Mouse (Mus musculus) forebrain, embryonic 11.5 days (tissue): Measurements from ENCODE around the gene Hist1h3f. TPM values are rescaled to one million over a fixed set of nuclear protein-coding genes. Genes with fewer than 3 reads are reported as not detected.
A peak's percentile ranks its signal among the peaks of the same experiment; 100 is the strongest.
"Not testable (repeated sequence)": the region's sequence is repeated elsewhere in the genome, so short reads cannot be mapped to it uniquely, and the experiment has no call there.

Experiments used
- ATAC-seq: fragments of 200-750 bp; cut with Nextera tagmentation; replicated peaks from 2 replicates; pipeline ENCODE4 v1.8.0; 2017; ENCODE audit warnings: moderate TSS enrichment; ENCODE audit not compliant: low FRiP score
- DNase-seq: peaks from one replicate; pipeline ENCODE4 v3.0.0-alpha.2; 2017; ENCODE audit warnings: low spot score
- H3K27ac ChIP-seq: fragments of 300-500 bp; sonication (generic); 2 replicates; pipeline ENCODE4 v1.5.1; 2014; ENCODE audit warnings: low read depth, low read length
- H3K27me3 ChIP-seq: fragments of 300-500 bp; sonication (generic); 2 replicates; pipeline ENCODE4 v1.6.1; 2014; ENCODE audit warnings: mild to moderate bottlenecking, low read length, mixed read lengths; ENCODE audit not compliant: control insufficient read depth, insufficient read depth
- H3K36me3 ChIP-seq: fragments of 300-500 bp; sonication (generic); 2 replicates; pipeline ENCODE4 v1.6.1; 2014; ENCODE audit warnings: mild to moderate bottlenecking, low read length, moderate library complexity, mixed read lengths; ENCODE audit not compliant: control insufficient read depth, insufficient read depth
- H3K4me1 ChIP-seq: fragments of 300-500 bp; sonication (generic); replicated peaks from 2 replicates; pipeline ENCODE4 v1.6.1; 2014; ENCODE audit warnings: low read length, mixed read lengths; ENCODE audit not compliant: control insufficient read depth, insufficient read depth
- H3K4me2 ChIP-seq: fragments of 300-500 bp; sonication (generic); 2 replicates; pipeline ENCODE4 v1.6.1; 2014; ENCODE audit warnings: low read depth, mild to moderate bottlenecking, low read length, moderate library complexity, mixed read lengths; ENCODE audit not compliant: severe bottlenecking
- H3K4me3 ChIP-seq: fragments of 300-500 bp; sonication (generic); 2 replicates; pipeline ENCODE4 v1.5.1; 2014; ENCODE audit warnings: low read depth, low read length
- H3K9ac ChIP-seq: fragments of 300-500 bp; sonication (generic); 2 replicates; pipeline ENCODE4 v1.6.1; 2014; ENCODE audit warnings: low read length
- H3K9me3 ChIP-seq: fragments of 300-500 bp; sonication (generic); 2 replicates; pipeline ENCODE4 v1.6.1; 2016; ENCODE audit warnings: low read length, mixed read lengths; ENCODE audit not compliant: control insufficient read depth
- WGBS: fragments of 180-500 bp; shearing (Covaris S2); extraction: QIAGEN DNeasy Blood & Tissue Kit; methylation state at CpG from one replicate; pipeline ENCODE4 v1.1.7; 2014; 5-methylcytosine and 5-hydroxymethylcytosine counted together
- polyA plus RNA-seq: library from polyadenylated mRNA; unstranded; fragments of >200 nt; fragmentation: Nextera tagmentation; extraction: Ambion mirVana; gene quantifications from 2 replicates; pipeline ENCODE4 v1.2.1, GENCODE M21; 2014

Gene Hist1h3f
- polyA plus RNA-seq, 1 experiment from 2014 or later: 1.4 TPM

- Histone ChIP-seq H3K4me1 (peaks cover 7% of the 10 kb centered on the region; the same call in 1 of the 2 replicates), H3K9me3 (no peaks in the 10 kb centered on the region), H3K9ac (peak overlapping the region; percentile 72), H3K4me2 (peak overlapping the region; percentile 66), H3K4me3 (peak overlapping the region; percentile 45), H3K36me3 (no peaks in the 10 kb centered on the region), H3K27ac (peak overlapping the region; percentile 96), H3K27me3 (no peaks in the 10 kb centered on the region)
- ATAC-seq (no peak), DNase-seq (no peak)
- 47% methylated on average over 2 of the region's 2 CpGs for WGBS
These were observed 28.6 kb downstream of the Hist1h3f start for GRCm38 (mm10) chr13:23572218-23573033.

DNA sequence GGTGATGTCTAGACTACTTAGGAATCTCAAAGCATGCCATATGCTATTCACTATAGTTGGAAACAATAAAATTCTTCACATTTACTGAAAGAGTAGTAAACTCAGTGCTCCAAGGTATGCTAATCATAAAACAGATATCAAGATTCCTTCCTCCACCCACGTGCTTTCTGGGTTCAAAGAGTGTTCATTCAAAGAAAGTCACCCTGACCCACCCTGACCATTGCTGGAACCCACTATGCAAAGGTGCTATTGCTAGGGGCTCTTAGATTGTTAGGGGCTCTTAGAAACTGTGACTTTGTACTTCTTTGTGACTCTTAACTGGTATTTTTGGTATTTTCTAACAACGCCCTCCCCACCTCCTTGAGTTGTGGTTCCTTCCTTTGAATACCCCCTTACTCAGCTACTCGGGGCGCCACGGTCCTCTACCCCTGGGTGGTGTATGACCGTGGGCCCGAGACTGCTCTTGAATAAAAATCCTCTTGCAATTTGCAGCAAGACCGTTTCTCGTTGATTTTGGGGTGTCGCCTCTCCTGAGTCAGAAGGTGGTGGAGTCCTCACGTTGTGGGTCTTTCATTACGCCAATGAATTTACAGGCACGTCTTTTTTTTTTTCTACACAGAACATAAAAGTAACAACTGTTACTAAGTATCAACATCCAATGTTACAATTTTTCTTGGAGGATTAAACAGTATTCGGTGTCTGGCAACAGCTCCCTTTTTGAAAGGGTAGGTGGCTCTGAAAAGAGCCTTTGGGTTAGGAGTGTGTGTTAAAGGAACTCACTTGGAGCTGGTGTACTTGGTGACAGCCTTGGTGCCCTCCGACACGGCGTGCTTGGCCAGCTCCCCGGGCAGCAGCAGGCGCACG is 29.4 kb downstream of the Hist1h3f start:
- 11% methylated on average over 17 of the region's 20 CpGs for WGBS
- Histone ChIP-seq H3K4me3 (peak overlapping the region; percentile 45), H3K27ac (peak overlapping the region; percentile 96)

GRCm38 (mm10) chr13:23573898-23574524 is 30.2 kb downstream of the Hist1h3f start, which contains the start of the genes Hist1h2bf and Hist1h2ad:
Gene Hist1h2bf (minus strand): TSS chr13:23574196.
Gene Hist1h2ad (plus strand): TSS chr13:23574381.
- DNase-seq: peak; percentile 91
- ATAC-seq: peak; percentile 91
- not testable (repeated sequence) for H3K27me3 ChIP-seq, H3K9me3 ChIP-seq, H3K36me3 ChIP-seq, H3K4me1 ChIP-seq
- Histone ChIP-seq H3K4me3 (peak within 1 kb of the TSS; percentile 45), H3K4me2 (peak within 1 kb of the TSS; percentile 66), H3K9ac (peak within 1 kb of the TSS; percentile 63), H3K27ac (peak within 1 kb of the TSS; percentile 96)
- under 1% methylated on average over 21 of the region's 42 CpGs for WGBS

More for the DNA sequence above, 29.4 kb downstream of the Hist1h3f start:
- H3K4me2 ChIP-seq: peak overlapping the region; percentile 66
- not testable (repeated sequence) for ATAC-seq, H3K27me3 ChIP-seq, H3K9me3 ChIP-seq, H3K36me3 ChIP-seq, H3K4me1 ChIP-seq
- peak overlapping the region; percentile 72 for H3K9ac ChIP-seq
- peak; percentile 62 for DNase-seq

GRCm38 (mm10) chr13:23574546-23575170 is 30.8 kb downstream of the Hist1h3f start:
- DNase-seq, H3K9me3 ChIP-seq, H3K4me1 ChIP-seq, H3K36me3 ChIP-seq, H3K27me3 ChIP-seq: not testable (repeated sequence)
- Histone ChIP-seq H3K4me3 (peak overlapping the region; percentile 45), H3K27ac (peak overlapping the region; percentile 96), H3K9ac (peak overlapping the region; percentile 62), H3K4me2 (peak overlapping the region; percentile 45)
- 0% methylated on average over 5 of the region's 39 CpGs for WGBS
- ATAC-seq: peak; percentile 0; the same call in 1 of the 2 replicates

DNA sequence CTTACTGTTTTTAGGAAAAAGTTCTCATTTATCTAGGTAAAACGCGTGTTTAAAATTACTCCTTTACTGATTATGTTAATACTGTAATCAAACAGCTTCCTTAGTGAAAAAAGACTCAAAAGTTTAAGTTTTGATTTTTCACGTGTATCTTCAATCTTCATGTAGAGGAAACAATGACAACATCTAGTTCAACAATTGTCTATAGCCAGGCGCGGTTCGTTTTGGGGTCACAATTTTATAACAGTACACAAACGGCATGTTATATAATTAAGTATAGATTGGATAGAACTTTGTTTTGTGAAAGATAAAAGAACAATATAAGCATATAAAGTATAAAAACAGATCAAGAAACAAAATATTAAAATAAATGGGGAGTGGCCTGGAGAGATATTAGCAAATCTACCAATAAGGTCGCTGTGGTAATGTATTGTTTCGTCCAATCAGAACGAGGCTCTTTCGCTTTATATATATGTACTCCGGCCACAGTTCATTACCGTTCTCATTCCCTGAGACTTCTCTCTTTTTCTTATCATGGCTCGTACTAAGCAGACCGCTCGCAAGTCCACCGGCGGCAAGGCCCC is 31.5 kb downstream of the Hist1h3f start, which contains the start of gene Hist1h3d:
TSS of gene Hist1h3d (plus strand) at position 493 of the 581 bp plus-strand sequence.
- Histone ChIP-seq H3K9ac (peak within 1 kb of the TSS; percentile 80), H3K36me3 (no peaks in the 10 kb centered on the region), H3K27ac (peak within 1 kb of the TSS; percentile 95), H3K4me2 (peak within 1 kb of the TSS; percentile 65), H3K27me3 (no peaks in the 10 kb centered on the region), H3K4me3 (peak within 1 kb of the TSS; percentile 45), H3K4me1 (peaks cover 3% of the 10 kb centered on the region; the same call in 1 of the 2 replicates), H3K9me3 (no peaks in the 10 kb centered on the region)
- WGBS: under 1% methylated on average over 18 of the region's 18 CpGs
- DNase-seq: peak; percentile 59
- peak; percentile 59 for ATAC-seq

DNA sequence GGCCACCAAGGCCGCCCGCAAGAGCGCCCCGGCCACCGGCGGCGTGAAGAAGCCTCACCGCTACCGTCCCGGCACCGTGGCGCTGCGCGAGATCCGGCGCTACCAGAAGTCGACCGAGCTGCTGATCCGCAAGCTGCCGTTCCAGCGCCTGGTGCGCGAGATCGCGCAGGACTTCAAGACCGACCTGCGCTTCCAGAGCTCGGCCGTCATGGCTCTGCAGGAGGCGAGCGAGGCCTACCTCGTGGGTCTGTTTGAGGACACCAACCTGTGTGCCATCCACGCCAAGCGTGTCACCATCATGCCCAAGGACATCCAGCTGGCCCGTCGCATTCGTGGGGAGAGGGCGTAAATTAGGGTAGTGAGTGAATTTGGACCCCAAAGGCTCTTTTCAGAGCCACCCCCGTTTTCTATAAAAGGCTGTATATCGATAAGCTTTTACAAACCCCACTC is 32.0 kb downstream of the Hist1h3f start:
- Histone ChIP-seq H3K27ac (peak overlapping the region; percentile 95), H3K4me2 (peak overlapping the region; percentile 65), H3K4me3 (peak overlapping the region; percentile 45), H3K9ac (peak overlapping the region; percentile 80)
- DNase-seq: peak; percentile 75
- not testable (repeated sequence) for ATAC-seq, H3K4me1 ChIP-seq, H3K9me3 ChIP-seq, H3K27me3 ChIP-seq, H3K36me3 ChIP-seq
- 0% methylated on average over 8 of the region's 40 CpGs for WGBS

GRCm38 (mm10) chr13:23576351-23576881 is 32.6 kb downstream of the Hist1h3f start:
- H3K27me3 ChIP-seq: no peaks in the 10 kb centered on the region
- peak overlapping the region; percentile 65 for H3K4me2 ChIP-seq
- H3K9ac ChIP-seq: peak overlapping the region; percentile 80
- peak overlapping the region; percentile 95 for H3K27ac ChIP-seq
- peaks cover 3% of the 10 kb centered on the region; the same call in 1 of the 2 replicates for H3K4me1 ChIP-seq
- no peaks in the 10 kb centered on the region for H3K9me3 ChIP-seq
- 2% methylated on average over 7 of the region's 7 CpGs for WGBS
- peak; percentile 63 for DNase-seq
- H3K4me3 ChIP-seq: peak overlapping the region; percentile 45
- no peak for ATAC-seq
- H3K36me3 ChIP-seq: no peaks in the 10 kb centered on the region
